Mouse (Mus musculus): Measurements from ENCODE around the gene Celsr2. TPM values are rescaled to one million over a fixed set of nuclear protein-coding genes. Genes with fewer than 3 reads are reported as not detected.
A peak's percentile ranks its signal among the peaks of the same experiment; 100 is the strongest.

Gene Celsr2
- polyA plus RNA-seq, 1 experiment from 2014 or later = 12.2 TPM

DNA sequence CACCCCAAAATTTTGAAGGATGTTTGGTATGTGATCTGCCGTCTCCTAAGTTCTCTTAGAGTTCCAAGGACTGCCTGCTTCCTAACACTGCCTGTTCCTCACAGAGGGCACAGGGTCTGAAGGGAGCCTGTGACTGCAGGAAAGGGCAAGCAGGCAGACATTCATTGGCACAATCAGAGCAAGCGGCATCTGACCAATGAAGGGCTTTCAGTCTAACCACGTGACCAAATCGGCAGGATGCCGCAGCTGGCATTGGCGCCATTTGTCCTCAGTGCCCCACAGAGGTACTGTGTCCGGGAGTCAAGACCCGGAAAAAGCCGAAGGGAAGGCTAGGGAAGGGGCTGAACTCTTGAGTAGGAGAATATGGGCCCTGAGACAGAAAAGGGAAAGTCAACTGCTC, 48.2 kb downstream of the Celsr2 start:
- 58% methylated on average over 9 of the region's 9 CpGs for WGBS
- no peaks in the 10 kb centered on the region for H3K27me3 ChIP-seq (replicated peaks)
- no peaks in the 10 kb centered on the region for H3K4me1 ChIP-seq
- no peak overlapping the region for H3K9ac ChIP-seq
- no peaks in the 10 kb centered on the region for H3K36me3 ChIP-seq
- no peak overlapping the region for H3K4me3 ChIP-seq (replicated peaks)
- H3K27ac ChIP-seq = no peak overlapping the region
- H3K9me3 ChIP-seq = no peaks in the 10 kb centered on the region
- ATAC-seq (ENCODE audit: insufficient read depth, low FRiP score, low read depth) = no peak
- no peak overlapping the region for H3K4me2 ChIP-seq

DNA sequence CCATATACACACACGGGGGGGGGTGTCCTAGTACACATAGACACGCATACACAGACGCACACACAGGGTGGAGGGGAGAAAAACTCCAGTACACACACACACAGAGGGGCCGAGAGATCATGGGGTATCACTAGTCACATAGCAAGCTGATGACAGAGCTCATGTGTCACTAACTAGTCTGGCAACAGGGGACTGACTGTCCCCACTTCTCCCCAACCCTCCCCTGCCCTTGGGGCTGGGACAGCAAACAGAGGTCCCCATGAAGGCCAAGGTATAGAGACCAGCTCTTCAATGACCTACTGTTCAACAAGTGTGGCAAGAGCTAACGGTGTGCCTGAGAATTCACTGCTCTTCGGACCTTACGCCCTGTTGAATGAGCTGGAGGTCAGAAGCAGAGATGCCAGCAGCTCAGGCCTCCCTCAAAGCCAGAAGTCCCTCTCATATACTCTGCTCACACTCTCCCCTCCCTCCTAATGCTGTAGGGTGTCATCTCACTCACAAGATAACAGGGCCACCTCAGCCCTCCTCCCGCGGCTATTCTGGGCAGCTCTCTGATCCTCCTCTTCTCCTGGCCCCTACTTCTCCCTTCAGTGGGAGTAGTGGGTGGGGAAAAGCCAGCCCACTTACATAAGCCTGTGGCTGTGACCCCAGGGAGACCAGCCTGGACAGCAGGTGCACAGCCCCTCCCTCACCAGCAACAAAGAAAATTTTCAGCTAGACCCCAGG, 50.9 kb downstream of the Celsr2 start, which contains the start of gene Mybphl:
Mybphl (plus strand) TSS at position 642 of the 726 bp plus-strand sequence.
- 63% methylated on average over 9 of the region's 9 CpGs for WGBS

GRCm38 (mm10) chr3:108363626-108364025, 51.7 kb downstream of the Celsr2 start:
- H3K27me3 ChIP-seq (replicated peaks) = no peaks in the 10 kb centered on the region
- no peak overlapping the region for H3K9ac ChIP-seq
- peaks cover 4% of the 10 kb centered on the region for H3K4me1 ChIP-seq
- H3K9me3 ChIP-seq = no peaks in the 10 kb centered on the region
- H3K27ac ChIP-seq = no peak overlapping the region
- H3K4me2 ChIP-seq = no peak overlapping the region
- no peaks in the 10 kb centered on the region for H3K36me3 ChIP-seq
- H3K4me3 ChIP-seq (replicated peaks) = no peak overlapping the region
- no peak for ATAC-seq (ENCODE audit: insufficient read depth, low FRiP score, low read depth)
- 70% methylated on average over 3 of the region's 3 CpGs for WGBS

More for the DNA sequence above, 50.9 kb downstream of the Celsr2 start, which contains the start of gene Mybphl:
- no peaks in the 10 kb centered on the region for H3K27me3 ChIP-seq (replicated peaks)
- H3K4me2 ChIP-seq = no peak within 1 kb of the TSS
- H3K9me3 ChIP-seq = no peaks in the 10 kb centered on the region
- H3K4me1 ChIP-seq = peaks cover 4% of the 10 kb centered on the region
- no peaks in the 10 kb centered on the region for H3K36me3 ChIP-seq
- no peak within 1 kb of the TSS for H3K4me3 ChIP-seq (replicated peaks)
- no peak within 1 kb of the TSS for H3K9ac ChIP-seq
- no peak within 1 kb of the TSS for H3K27ac ChIP-seq
- ATAC-seq (ENCODE audit: insufficient read depth, low FRiP score, low read depth) = 0 out of 2 replicates have a peak, but pooled peaks have one; percentile 34

DNA sequence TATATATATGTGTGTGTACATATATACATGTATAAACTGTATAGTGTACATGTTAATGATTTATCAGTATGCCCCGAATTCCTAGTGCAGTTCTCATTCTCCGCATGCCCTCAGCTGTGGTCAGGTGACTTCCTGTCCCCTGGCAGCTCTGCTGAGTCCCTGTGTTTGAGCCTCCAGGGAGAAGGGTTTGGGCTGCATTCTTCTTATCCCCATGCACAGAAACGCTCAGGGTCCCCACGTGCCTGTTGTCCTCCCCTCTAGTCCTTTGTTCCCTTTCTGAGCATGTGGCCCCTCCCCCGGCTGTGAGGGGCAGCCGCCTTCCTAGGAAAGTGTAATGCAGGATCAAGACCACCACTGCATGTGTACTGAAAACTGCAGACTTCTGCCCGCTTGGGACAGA, 54.5 kb downstream of the Celsr2 start:
- 16% methylated on average over 7 of the region's 7 CpGs for WGBS
- no peaks in the 10 kb centered on the region for H3K9me3 ChIP-seq
- H3K36me3 ChIP-seq = no peaks in the 10 kb centered on the region
- no peak overlapping the region for H3K27ac ChIP-seq
- no peak overlapping the region for H3K4me2 ChIP-seq
- no peaks in the 10 kb centered on the region for H3K27me3 ChIP-seq (replicated peaks)
- no peak for ATAC-seq (ENCODE audit: insufficient read depth, low FRiP score, low read depth)
- no peak overlapping the region for H3K9ac ChIP-seq
- peaks cover 4% of the 10 kb centered on the region for H3K4me1 ChIP-seq
- no peak overlapping the region for H3K4me3 ChIP-seq (replicated peaks)

GRCm38 (mm10) chr3:108358445-108358844, 56.9 kb downstream of the Celsr2 start:
- no peak overlapping the region for H3K4me2 ChIP-seq
- no peak for ATAC-seq (ENCODE audit: insufficient read depth, low FRiP score, low read depth)

DNA sequence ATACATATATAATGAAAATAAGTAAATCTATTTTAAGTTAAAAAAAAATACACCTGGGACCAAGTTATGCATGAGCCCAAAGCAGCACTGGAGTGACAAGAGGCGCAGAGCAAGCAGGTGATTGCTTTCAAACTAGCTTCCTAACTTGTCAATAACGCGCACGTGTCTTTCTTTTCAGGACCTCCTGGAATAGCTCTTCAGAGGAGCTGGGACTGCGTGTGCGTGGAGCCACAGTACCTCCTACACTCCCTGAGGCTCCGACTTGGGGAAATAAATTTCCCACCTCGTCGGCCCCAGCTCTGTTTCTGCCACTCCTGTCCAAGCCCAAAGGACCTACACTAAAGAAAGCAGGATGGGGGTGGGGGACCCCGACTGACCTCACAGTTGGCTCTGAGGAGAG, 58.3 kb downstream of the Celsr2 start:
- H3K4me2 ChIP-seq = no peak overlapping the region
- WGBS = 86% methylated on average over 10 of the region's 10 CpGs
- ATAC-seq (ENCODE audit: insufficient read depth, low FRiP score, low read depth) = no peak
- H3K36me3 ChIP-seq = peaks cover 6% of the 10 kb centered on the region; the same call in 1 of the 2 replicates
- H3K27me3 ChIP-seq (replicated peaks) = no peaks in the 10 kb centered on the region
- H3K9me3 ChIP-seq = no peaks in the 10 kb centered on the region
- H3K9ac ChIP-seq = no peak overlapping the region
- H3K4me1 ChIP-seq = peaks cover 4% of the 10 kb centered on the region
- no peak overlapping the region for H3K27ac ChIP-seq
- no peak overlapping the region for H3K4me3 ChIP-seq (replicated peaks)

More at GRCm38 (mm10) chr3:108358445-108358844, 56.9 kb downstream of the Celsr2 start:
- WGBS = 71% methylated on average over 6 of the region's 6 CpGs
- H3K9me3 ChIP-seq = no peaks in the 10 kb centered on the region
- no peak overlapping the region for H3K27ac ChIP-seq
- H3K4me3 ChIP-seq (replicated peaks) = no peak overlapping the region
- H3K27me3 ChIP-seq (replicated peaks) = no peaks in the 10 kb centered on the region
- H3K36me3 ChIP-seq = peaks cover 4% of the 10 kb centered on the region; the same call in 1 of the 2 replicates
- no peak overlapping the region for H3K9ac ChIP-seq
- H3K4me1 ChIP-seq = peaks cover 4% of the 10 kb centered on the region

GRCm38 (mm10) chr3:108355245-108355644, 60.1 kb downstream of the Celsr2 start:
- no peaks in the 10 kb centered on the region for H3K27me3 ChIP-seq (replicated peaks)
- H3K4me3 ChIP-seq (replicated peaks) = no peak overlapping the region
- H3K27ac ChIP-seq = no peak overlapping the region
- no peak overlapping the region for H3K4me2 ChIP-seq
- ATAC-seq (ENCODE audit: insufficient read depth, low FRiP score, low read depth) = no peak
- no peaks in the 10 kb centered on the region for H3K9me3 ChIP-seq
- WGBS = 79% methylated on average over 3 of the region's 3 CpGs
- H3K36me3 ChIP-seq = peaks cover 15% of the 10 kb centered on the region
- H3K9ac ChIP-seq = no peak overlapping the region
- no peaks in the 10 kb centered on the region for H3K4me1 ChIP-seq

- H3K4me3 ChIP-seq (replicated peaks) = no peak overlapping the region
- 85% methylated on average over 9 of the region's 9 CpGs for whole genome bisulfite sequencing
- no peaks in the 10 kb centered on the region for H3K27me3 ChIP-seq (replicated peaks)
- H3K27ac ChIP-seq = no peak overlapping the region
- H3K9ac ChIP-seq = no peak overlapping the region
- ATAC-seq (ENCODE audit: insufficient read depth, low FRiP score, low read depth) = no peak
- H3K9me3 ChIP-seq = no peaks in the 10 kb centered on the region
- no peak overlapping the region for H3K4me2 ChIP-seq
- peaks cover 17% of the 10 kb centered on the region for H3K36me3 ChIP-seq
- no peaks in the 10 kb centered on the region for H3K4me1 ChIP-seq
These were observed 67.0 kb downstream of the Celsr2 start for GRCm38 (mm10) chr3:108348376-108348775.

DNA sequence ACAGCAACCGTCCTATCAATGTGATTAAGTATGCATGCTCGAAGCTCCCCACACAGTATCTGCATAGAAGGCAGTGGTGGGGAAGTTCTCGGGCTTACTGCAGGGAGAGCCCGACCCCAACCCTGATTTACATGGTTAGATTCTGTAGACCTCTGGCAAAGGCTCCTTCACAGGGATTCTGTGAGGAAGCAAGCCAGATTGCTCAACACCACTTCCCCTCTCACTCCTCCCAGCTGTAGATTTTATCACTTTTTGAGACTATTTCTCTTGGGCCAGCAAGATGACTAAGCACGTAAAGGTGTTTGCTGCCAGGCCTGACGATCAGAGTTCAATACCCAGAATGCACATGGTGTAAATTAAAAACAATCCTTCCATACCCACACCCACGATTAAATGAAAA, 69.5 kb downstream of the Celsr2 start:
- H3K27me3 ChIP-seq (replicated peaks) = no peaks in the 10 kb centered on the region
- H3K4me3 ChIP-seq (replicated peaks) = no peak overlapping the region

DNA sequence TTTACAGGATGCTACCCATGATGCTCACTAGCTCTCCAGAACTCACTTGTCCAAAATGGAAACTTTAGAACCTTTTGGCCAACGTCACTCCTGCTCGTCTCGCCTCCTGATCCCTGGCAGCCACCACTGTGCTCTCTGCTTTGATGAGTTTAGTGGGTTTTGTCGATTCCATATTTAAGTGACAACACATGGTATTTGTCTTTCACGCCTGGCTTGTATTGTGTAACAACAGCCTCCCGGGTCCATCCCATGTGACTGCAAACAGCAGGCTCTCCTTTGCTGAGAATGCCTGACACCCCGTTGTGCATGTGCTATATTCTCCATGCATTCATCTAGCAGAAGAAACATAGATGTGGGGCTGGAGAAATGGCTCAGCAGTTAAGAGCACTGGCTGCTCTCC, 73.2 kb downstream of the Celsr2 start:
- no peak overlapping the region for H3K4me2 ChIP-seq
- ATAC-seq (ENCODE audit: insufficient read depth, low FRiP score, low read depth) = no peak
- H3K9ac ChIP-seq = no peak overlapping the region
- no peak overlapping the region for H3K4me3 ChIP-seq (replicated peaks)
- H3K27ac ChIP-seq = no peak overlapping the region
- H3K27me3 ChIP-seq (replicated peaks) = no peaks in the 10 kb centered on the region
- WGBS = 79% methylated on average over 7 of the region's 7 CpGs
- peaks cover 12% of the 10 kb centered on the region for H3K36me3 ChIP-seq
- H3K4me1 ChIP-seq = no peaks in the 10 kb centered on the region
- H3K9me3 ChIP-seq = no peaks in the 10 kb centered on the region

More for the DNA sequence above, 69.5 kb downstream of the Celsr2 start:
- Histone ChIP-seq H3K4me1 (no peaks in the 10 kb centered on the region), H3K4me2 (no peak overlapping the region), H3K27ac (no peak overlapping the region), H3K9me3 (no peaks in the 10 kb centered on the region), H3K36me3 (peaks cover 6% of the 10 kb centered on the region), H3K9ac (no peak overlapping the region)
- ATAC-seq (ENCODE audit: insufficient read depth, low FRiP score, low read depth) = no peak
- 82% methylated on average over 7 of the region's 7 CpGs for WGBS

DNA sequence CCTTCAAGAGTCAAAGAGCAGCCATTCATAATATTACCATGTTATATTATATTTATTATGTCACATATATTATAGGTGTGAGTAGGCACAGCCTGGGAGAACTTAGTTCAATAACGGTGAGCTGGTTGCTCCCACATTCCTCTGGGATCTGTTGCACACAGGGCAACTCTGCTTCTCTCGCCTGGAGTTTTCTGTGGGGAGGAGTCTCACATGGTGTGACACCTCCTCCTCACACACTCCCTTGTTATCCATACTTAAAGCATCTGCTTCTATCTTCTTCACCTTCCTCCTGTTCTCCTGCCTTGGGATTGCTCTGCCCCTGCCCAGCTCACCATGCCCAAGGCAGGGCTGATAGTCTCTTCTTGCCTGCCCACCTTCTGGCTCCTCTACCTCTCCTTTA, 74.3 kb downstream of the Celsr2 start:
- H3K27me3 ChIP-seq (replicated peaks) = no peaks in the 10 kb centered on the region
- no peaks in the 10 kb centered on the region for H3K9me3 ChIP-seq
- H3K36me3 ChIP-seq = peaks cover 12% of the 10 kb centered on the region
- no peak for ATAC-seq (ENCODE audit: insufficient read depth, low FRiP score, low read depth)
- H3K4me3 ChIP-seq (replicated peaks) = no peak overlapping the region
- 81% methylated on average over 2 of the region's 2 CpGs for WGBS
- no peak overlapping the region for H3K27ac ChIP-seq
- H3K9ac ChIP-seq = no peak overlapping the region
- H3K4me1 ChIP-seq = no peaks in the 10 kb centered on the region
- H3K4me2 ChIP-seq = no peak overlapping the region
